Mouse (Mus musculus): ENCODE data around the gene Gm49387. TPM values are rescaled to one million over a fixed set of nuclear protein-coding genes. Genes with fewer than 3 reads are reported as not detected.
A peak's percentile ranks its signal among the peaks of the same experiment; 100 is the strongest.

Gm49387 gene
- polyA plus RNA-seq, 1 experiment from 2014 or later: 0.15 TPM

DNA sequence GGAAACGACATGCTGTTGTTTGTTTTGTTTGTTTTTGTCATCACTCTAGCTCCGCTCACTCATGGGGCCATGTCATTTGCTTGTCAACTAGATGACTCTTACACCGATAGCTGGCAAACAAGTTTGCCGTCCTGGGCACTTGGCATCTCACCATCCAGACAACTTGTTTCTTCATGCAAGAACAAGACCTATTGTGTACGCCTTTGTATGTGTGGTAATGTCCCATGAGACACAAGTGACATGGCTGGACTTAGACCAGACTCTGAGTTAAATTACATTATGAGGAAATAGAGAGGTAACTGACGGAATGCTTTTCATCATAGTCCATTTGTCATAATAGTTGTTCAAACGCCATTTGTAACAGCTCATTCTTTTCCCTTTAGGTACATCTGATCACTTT, 5.2 kb upstream of the Gm49387 start:
- no peak overlapping the region for H3K4me3 ChIP-seq
- no peak for ATAC-seq (ENCODE audit: low FRiP score, low read depth)
- no peak overlapping the region for H3K9ac ChIP-seq
- 96% methylated on average over 7 of the region's 7 CpGs for WGBS
- no peaks in the 10 kb centered on the region for H3K36me3 ChIP-seq
- no peaks in the 10 kb centered on the region for H3K27me3 ChIP-seq (replicated peaks)
- no peak overlapping the region for H3K27ac ChIP-seq
- no peak overlapping the region for H3K4me2 ChIP-seq (replicated peaks)
- no peaks in the 10 kb centered on the region for H3K4me1 ChIP-seq
- peaks cover 4% of the 10 kb centered on the region; the same call in 1 of the 2 replicates for H3K9me3 ChIP-seq

- Histone ChIP-seq H3K36me3 (no peaks in the 10 kb centered on the region), H3K9ac (no peak overlapping the region), H3K27ac (no peak overlapping the region), H3K9me3 (no peaks in the 10 kb centered on the region), H3K4me1 (peaks cover 6% of the 10 kb centered on the region; the same call in 1 of the 2 replicates), H3K27me3 (replicated peaks) (no peaks in the 10 kb centered on the region), H3K4me3 (no peak overlapping the region), H3K4me2 (replicated peaks) (no peak overlapping the region)
- WGBS: 75% methylated on average over 3 of the region's 3 CpGs
- ATAC-seq (ENCODE audit: low FRiP score, low read depth): no peak
These were observed 4.4 kb upstream of the Gm49387 start for GRCm38 (mm10) chr14:31644931-31645547.

DNA sequence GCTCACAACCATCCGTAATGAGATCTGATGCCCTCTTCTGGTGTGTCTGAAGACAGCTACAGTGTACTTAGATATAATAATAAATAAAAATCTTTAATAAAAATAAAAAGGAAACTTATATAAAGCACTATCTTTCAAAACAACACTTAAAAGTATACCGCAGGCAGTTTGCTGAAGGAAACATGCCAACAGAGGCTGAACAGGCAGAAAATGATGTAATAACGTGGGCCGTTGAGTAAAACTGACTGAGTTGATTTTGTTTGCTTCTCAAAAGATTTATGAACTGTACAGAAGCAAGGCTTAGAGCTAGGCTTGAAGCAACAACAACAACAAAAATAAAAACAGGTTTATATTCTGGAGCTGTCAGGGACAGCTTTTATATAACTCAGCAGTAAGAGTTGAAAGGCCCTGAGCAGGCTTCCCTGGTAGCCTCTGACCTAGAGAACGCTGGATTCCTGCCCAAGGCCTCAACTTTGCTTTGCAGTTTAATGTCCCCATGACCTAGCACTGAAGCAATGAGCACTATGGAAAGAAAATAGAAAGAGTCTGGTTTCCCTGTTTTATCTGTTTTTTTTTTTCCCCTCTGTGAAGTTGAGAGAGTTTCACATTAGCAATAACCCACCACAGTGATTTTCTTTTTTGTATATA, 3.6 kb upstream of the Gm49387 start:
- Histone ChIP-seq H3K36me3 (no peaks in the 10 kb centered on the region), H3K9me3 (no peaks in the 10 kb centered on the region), H3K4me2 (replicated peaks) (no peak overlapping the region), H3K9ac (no peak overlapping the region), H3K27ac (no peak overlapping the region), H3K27me3 (replicated peaks) (no peaks in the 10 kb centered on the region), H3K4me1 (peaks cover 7% of the 10 kb centered on the region; the same call in 1 of the 2 replicates), H3K4me3 (no peak overlapping the region)
- WGBS: 92% methylated on average over 5 of the region's 5 CpGs
- no peak for ATAC-seq (ENCODE audit: low FRiP score, low read depth)

- H3K36me3 ChIP-seq: no peaks in the 10 kb centered on the region
- H3K27me3 ChIP-seq (replicated peaks): no peaks in the 10 kb centered on the region
- peaks cover 7% of the 10 kb centered on the region; the same call in 1 of the 2 replicates for H3K4me1 ChIP-seq
- H3K4me3 ChIP-seq: peak overlapping the region; percentile 64
- H3K4me2 ChIP-seq (replicated peaks): peak overlapping the region; percentile 90
- H3K27ac ChIP-seq: no peak overlapping the region
- 71% methylated on average over 9 of the region's 9 CpGs for WGBS
- peak overlapping the region; percentile 65; the same call in 1 of the 2 replicates for H3K9ac ChIP-seq
- ATAC-seq (ENCODE audit: low FRiP score, low read depth): no peak
- no peaks in the 10 kb centered on the region for H3K9me3 ChIP-seq
These were observed 953 bp upstream of the Gm49387 start for GRCm38 (mm10) chr14:31641506-31642155.

GRCm38 (mm10) chr14:31640890-31641505, 320 bp upstream of the Gm49387 start, which contains the start of the genes Btd and Hacl1:
Gene Btd (plus strand): TSS chr14:31641028.
Gene Hacl1 (minus strand): TSS chr14:31641286.
- H3K4me2 ChIP-seq (replicated peaks): peak within 1 kb of the TSS; percentile 90
- peak; percentile 96 for ATAC-seq (ENCODE audit: low FRiP score, low read depth)
- H3K9me3 ChIP-seq: no peaks in the 10 kb centered on the region
- peaks cover 7% of the 10 kb centered on the region; the same call in 1 of the 2 replicates for H3K4me1 ChIP-seq
- no peaks in the 10 kb centered on the region for H3K36me3 ChIP-seq
- under 1% methylated on average over 30 of the region's 30 CpGs for WGBS
- no peak within 1 kb of the TSS for H3K27ac ChIP-seq
- no peaks in the 10 kb centered on the region for H3K27me3 ChIP-seq (replicated peaks)
- H3K9ac ChIP-seq: peak within 1 kb of the TSS; percentile 65
- H3K4me3 ChIP-seq: peak within 1 kb of the TSS; percentile 64

- no peak overlapping the region for H3K9ac ChIP-seq
- H3K4me1 ChIP-seq: no peaks in the 10 kb centered on the region
- H3K27ac ChIP-seq: no peak overlapping the region
- no peaks in the 10 kb centered on the region for H3K36me3 ChIP-seq
- H3K27me3 ChIP-seq (replicated peaks): no peaks in the 10 kb centered on the region
- H3K4me2 ChIP-seq (replicated peaks): no peak overlapping the region
- no peak for ATAC-seq (ENCODE audit: low FRiP score, low read depth)
- H3K4me3 ChIP-seq: no peak overlapping the region
- WGBS: 48% methylated on average over 7 of the region's 7 CpGs
- no peaks in the 10 kb centered on the region for H3K9me3 ChIP-seq
These were observed 10.0 kb downstream of the Gm49387 start for GRCm38 (mm10) chr14:31630677-31631076.

DNA sequence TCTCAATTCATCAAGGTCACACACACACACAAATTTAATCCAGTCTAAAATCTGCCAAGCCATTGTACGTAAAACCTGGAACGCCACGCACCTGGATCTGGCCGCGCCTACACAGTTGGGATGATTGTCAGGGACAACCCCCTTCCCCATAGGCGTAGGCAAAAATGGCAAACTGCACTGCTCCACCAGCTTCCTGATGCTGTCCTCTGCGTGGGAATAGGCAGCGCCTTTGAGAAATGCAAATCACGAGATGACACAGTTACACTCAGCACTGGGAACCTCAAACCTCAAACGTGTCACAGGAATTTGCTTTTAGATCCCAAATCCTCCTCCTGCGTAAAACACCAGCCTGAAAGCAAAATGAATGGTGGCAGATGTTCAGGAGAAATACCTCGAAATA, 17.9 kb downstream of the Gm49387 start:
- H3K4me2 ChIP-seq (replicated peaks): no peak overlapping the region
- WGBS: 87% methylated on average over 12 of the region's 12 CpGs

GRCm38 (mm10) chr14:31620591-31621223, 20.0 kb downstream of the Gm49387 start:
- no peak overlapping the region for H3K4me3 ChIP-seq
- 79% methylated on average over 9 of the region's 9 CpGs for WGBS
- no peak overlapping the region for H3K27ac ChIP-seq
- ATAC-seq (ENCODE audit: low FRiP score, low read depth): no peak
- no peaks in the 10 kb centered on the region for H3K9me3 ChIP-seq
- no peak overlapping the region for H3K4me2 ChIP-seq (replicated peaks)
- no peaks in the 10 kb centered on the region for H3K27me3 ChIP-seq (replicated peaks)
- H3K4me1 ChIP-seq: no peaks in the 10 kb centered on the region
- no peaks in the 10 kb centered on the region for H3K36me3 ChIP-seq
- no peak overlapping the region for H3K9ac ChIP-seq

More for the DNA sequence above, 17.9 kb downstream of the Gm49387 start:
- H3K27ac ChIP-seq: no peak overlapping the region
- H3K9ac ChIP-seq: no peak overlapping the region
- no peaks in the 10 kb centered on the region for H3K36me3 ChIP-seq
- no peak overlapping the region for H3K4me3 ChIP-seq
- H3K9me3 ChIP-seq: no peaks in the 10 kb centered on the region
- H3K27me3 ChIP-seq (replicated peaks): no peaks in the 10 kb centered on the region
- no peak for ATAC-seq (ENCODE audit: low FRiP score, low read depth)
- no peaks in the 10 kb centered on the region for H3K4me1 ChIP-seq

DNA sequence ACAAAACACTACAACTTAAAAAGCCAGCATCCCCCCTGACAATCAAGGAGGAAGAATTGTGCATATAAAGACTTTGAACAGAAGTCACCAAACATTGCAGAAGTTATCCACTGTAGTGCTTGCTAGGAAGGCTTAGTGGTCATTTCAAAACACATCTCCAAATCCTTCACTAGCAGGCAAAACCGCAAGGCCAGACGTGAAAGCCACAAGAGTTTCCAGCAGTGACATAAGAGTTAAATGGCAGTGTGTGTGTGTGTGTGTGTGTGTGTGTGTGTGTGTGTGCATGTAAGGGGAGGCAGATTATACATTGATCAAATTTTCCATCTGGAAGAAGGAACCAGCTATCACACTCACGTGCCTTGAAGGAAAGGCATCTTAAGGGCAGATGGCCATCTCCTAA, 22.7 kb downstream of the Gm49387 start:
- WGBS: 88% methylated on average over 3 of the region's 3 CpGs
- H3K9ac ChIP-seq: no peak overlapping the region
- ATAC-seq (ENCODE audit: low FRiP score, low read depth): no peak
- no peaks in the 10 kb centered on the region for H3K9me3 ChIP-seq
- H3K4me3 ChIP-seq: no peak overlapping the region
- H3K36me3 ChIP-seq: no peaks in the 10 kb centered on the region
- H3K4me1 ChIP-seq: no peaks in the 10 kb centered on the region
- H3K27me3 ChIP-seq (replicated peaks): no peaks in the 10 kb centered on the region
- no peak overlapping the region for H3K4me2 ChIP-seq (replicated peaks)
- no peak overlapping the region for H3K27ac ChIP-seq

DNA sequence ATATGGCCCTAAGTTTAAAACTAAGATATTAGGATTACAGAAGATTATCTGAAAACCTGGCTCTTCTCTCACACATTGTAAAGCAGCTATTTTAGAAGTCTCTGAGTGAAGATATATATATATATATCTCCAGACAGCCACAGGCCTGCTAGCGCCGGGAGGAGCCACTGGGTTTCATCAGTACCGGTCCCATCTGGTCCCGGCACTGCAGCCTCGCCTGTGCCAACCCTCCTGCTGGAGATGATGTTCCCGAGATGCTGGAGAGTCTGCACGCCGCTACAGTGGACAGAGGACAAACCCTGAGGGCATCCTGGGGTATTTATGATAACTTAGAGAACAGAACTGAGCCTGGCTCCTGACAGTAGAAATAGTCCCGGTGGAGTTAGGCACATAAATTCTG, 23.5 kb downstream of the Gm49387 start:
- no peaks in the 10 kb centered on the region for H3K36me3 ChIP-seq
- ATAC-seq (ENCODE audit: low FRiP score, low read depth): no peak
- H3K27me3 ChIP-seq (replicated peaks): no peaks in the 10 kb centered on the region
- H3K9ac ChIP-seq: no peak overlapping the region
- no peak overlapping the region for H3K4me3 ChIP-seq
- H3K4me1 ChIP-seq: no peaks in the 10 kb centered on the region
- 85% methylated on average over 9 of the region's 9 CpGs for WGBS
- H3K27ac ChIP-seq: no peak overlapping the region
- H3K9me3 ChIP-seq: no peaks in the 10 kb centered on the region
- no peak overlapping the region for H3K4me2 ChIP-seq (replicated peaks)

- Histone ChIP-seq H3K4me3 (no peak overlapping the region), H3K9me3 (no peaks in the 10 kb centered on the region), H3K4me2 (replicated peaks) (no peak overlapping the region), H3K27ac (no peak overlapping the region), H3K27me3 (replicated peaks) (no peaks in the 10 kb centered on the region), H3K9ac (no peak overlapping the region), H3K36me3 (no peaks in the 10 kb centered on the region), H3K4me1 (no peaks in the 10 kb centered on the region)
- no peak for ATAC-seq (ENCODE audit: low FRiP score, low read depth)
- 88% methylated on average over 5 of the region's 5 CpGs for WGBS
These were observed 27.0 kb downstream of the Gm49387 start for GRCm38 (mm10) chr14:31613671-31614070.

DNA sequence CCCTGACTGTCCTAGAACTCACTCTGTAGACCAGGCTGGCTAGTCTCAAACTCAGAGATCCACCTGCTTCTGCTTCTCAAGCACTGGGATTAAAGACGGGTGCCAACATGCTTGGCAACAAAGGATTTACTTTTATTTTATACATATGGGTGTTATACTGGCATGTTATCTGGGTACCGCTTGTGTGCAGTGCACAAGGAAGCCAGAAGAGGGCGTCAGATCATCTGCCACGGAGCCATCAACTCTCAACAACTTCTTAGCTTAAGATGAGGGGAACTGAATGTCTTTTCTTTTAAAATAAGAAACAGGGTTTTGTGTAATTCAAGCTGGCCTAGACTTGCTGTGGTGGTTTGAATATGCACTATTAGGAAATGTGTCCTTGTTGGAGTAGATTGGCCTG, 28.7 kb downstream of the Gm49387 start:
- no peak for ATAC-seq (ENCODE audit: low FRiP score, low read depth)

More for the DNA sequence above, 28.7 kb downstream of the Gm49387 start:
- no peak overlapping the region for H3K9ac ChIP-seq
- H3K4me3 ChIP-seq: no peak overlapping the region
- WGBS: 73% methylated on average over 4 of the region's 4 CpGs
- no peak overlapping the region for H3K27ac ChIP-seq
- no peaks in the 10 kb centered on the region for H3K4me1 ChIP-seq
- no peaks in the 10 kb centered on the region for H3K36me3 ChIP-seq
- no peak overlapping the region for H3K4me2 ChIP-seq (replicated peaks)
- H3K27me3 ChIP-seq (replicated peaks): no peaks in the 10 kb centered on the region
- H3K9me3 ChIP-seq: no peaks in the 10 kb centered on the region

All from neural tube, embryonic 12.5 days (tissue).